Mouse (Mus musculus) spleen, adult 18-20 months (tissue): ENCODE measurements around the gene Rbfox1.

Experiments used
- DNase-seq, 2 experiments: peaks; one replicate each; pipeline ENCODE4 v3.0.0; 2022; ENCODE audit warnings: mixed read lengths in 2 of 2

Gene Rbfox1

GRCm38 (mm10) chr16:7050945-7051344 lies 1165.8 kb downstream of the Rbfox1 start:
- DNase-seq, result no peak

GRCm38 (mm10) chr16:7051991-7052390 lies 1166.8 kb downstream of the Rbfox1 start:
- no peak for DNase-seq

GRCm38 (mm10) chr16:7052408-7052807 lies 1167.3 kb downstream of the Rbfox1 start:
- DNase-seq, result no peak

- DNase-seq, result no peak
Measured at GRCm38 (mm10) chr16:7057789-7058188, 1172.6 kb downstream of the Rbfox1 start.

- no peak for DNase-seq
Measured at GRCm38 (mm10) chr16:7058556-7058955, 1173.4 kb downstream of the Rbfox1 start.

- DNase-seq, result no peak
Measured at GRCm38 (mm10) chr16:7059596-7059995, 1174.4 kb downstream of the Rbfox1 start.

- no peak for DNase-seq
Measured at GRCm38 (mm10) chr16:7060864-7061263, 1175.7 kb downstream of the Rbfox1 start.

GRCm38 (mm10) chr16:7062512-7062911 lies 1177.4 kb downstream of the Rbfox1 start:
- DNase-seq, result no peak

GRCm38 (mm10) chr16:7067109-7067508 lies 1182.0 kb downstream of the Rbfox1 start:
- no peak for DNase-seq

- no peak for DNase-seq
Measured at GRCm38 (mm10) chr16:7069599-7069998, 1184.4 kb downstream of the Rbfox1 start.

GRCm38 (mm10) chr16:7074786-7075185 lies 1189.6 kb downstream of the Rbfox1 start:
- DNase-seq, result no peak

GRCm38 (mm10) chr16:7075749-7076148 lies 1190.6 kb downstream of the Rbfox1 start:
- DNase-seq, result no peak

- no peak for DNase-seq
Measured at GRCm38 (mm10) chr16:7076305-7076704, 1191.2 kb downstream of the Rbfox1 start.

- DNase-seq, result no peak
Measured at GRCm38 (mm10) chr16:7076707-7077106, 1191.6 kb downstream of the Rbfox1 start.

- DNase-seq, result no peak
Measured at GRCm38 (mm10) chr16:7081074-7081568, 1196.0 kb downstream of the Rbfox1 start.

GRCm38 (mm10) chr16:7081684-7082255 lies 1196.6 kb downstream of the Rbfox1 start:
- DNase-seq, result no peak

GRCm38 (mm10) chr16:7083937-7084336 lies 1198.8 kb downstream of the Rbfox1 start:
- DNase-seq, result no peak

GRCm38 (mm10) chr16:7088601-7089430 lies 1203.7 kb downstream of the Rbfox1 start:
- no peak for DNase-seq

- DNase-seq, result no peak
Measured at GRCm38 (mm10) chr16:7089475-7089874, 1204.3 kb downstream of the Rbfox1 start.

- DNase-seq, result no peak
Measured at GRCm38 (mm10) chr16:7090205-7090604, 1205.0 kb downstream of the Rbfox1 start.

GRCm38 (mm10) chr16:7092811-7093210 lies 1207.7 kb downstream of the Rbfox1 start:
- DNase-seq, result no peak

GRCm38 (mm10) chr16:7093686-7094085 lies 1208.5 kb downstream of the Rbfox1 start:
- no peak for DNase-seq

- no peak for DNase-seq
Measured at GRCm38 (mm10) chr16:7094181-7094749, 1209.1 kb downstream of the Rbfox1 start.

- no peak for DNase-seq
Measured at GRCm38 (mm10) chr16:7097071-7097470, 1211.9 kb downstream of the Rbfox1 start.
